Mouse (Mus musculus): Measurements from ENCODE around the gene Aldh18a1. TPM values are rescaled to one million over a fixed set of nuclear protein-coding genes. Genes with fewer than 3 reads are reported as not detected.
"Not testable (repeated sequence)": the region's sequence is repeated elsewhere in the genome, so short reads cannot be mapped to it uniquely, and the experiment has no call there.

Aldh18a1 gene
- polyA plus RNA-seq, 2 experiments: 25.6 to 26.7 TPM

DNA sequence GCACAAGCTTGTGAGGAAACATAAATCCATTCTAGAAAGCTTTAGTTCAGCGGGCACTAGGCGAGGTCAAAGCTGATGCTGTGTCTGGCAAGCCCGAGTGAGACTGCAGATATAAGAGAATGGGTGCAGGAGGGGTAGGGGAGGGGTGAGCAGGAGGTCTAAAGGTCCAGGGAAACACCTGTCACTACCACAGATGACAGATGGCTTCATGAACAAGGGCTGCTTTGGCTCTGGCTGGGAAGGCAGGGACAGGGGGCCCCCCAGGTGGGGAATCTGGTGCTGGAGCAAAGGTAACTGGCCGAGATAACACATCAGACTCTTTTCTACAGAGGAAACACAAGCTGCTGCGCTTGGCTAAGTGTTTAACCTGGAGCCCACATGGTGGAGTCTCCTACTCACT lies 12.8 kb downstream of the Aldh18a1 start:
- WGBS (ENCODE audit: insufficient replicate concordance): 70% methylated on average over 5 of the region's 5 CpGs
- Histone ChIP-seq H3K4me3 (ENCODE audit: insufficient read depth in 1 of 2, low read depth in 2 of 2, low read length in 2 of 2) (no peak overlapping the region), H3K36me3 (replicated peaks; ENCODE audit: control insufficient read depth, insufficient read depth, low read depth) (peaks cover 37% of the 10 kb centered on the region), H3K9ac (replicated peaks) (no peak overlapping the region), H3K4me1 (replicated peaks; ENCODE audit: control insufficient read depth in 2 of 2, insufficient read depth in 2 of 2, low read length in 1 of 2) (no peaks in the 10 kb centered on the region), H3K27me3 (ENCODE audit: control insufficient read depth, insufficient read depth, low read length) (no peaks in the 10 kb centered on the region), H3K27ac (no peak overlapping the region), H3K4me2 (ENCODE audit: low read depth) (no peak overlapping the region), H3K9me3 (ENCODE audit: control insufficient read depth, low read length) (no peaks in the 10 kb centered on the region)
- TF ChIP-seq CTCF (IDR thresholded peaks at IDR 0.05; ENCODE audit: low read depth) (no peak), EP300 (IDR thresholded peaks at IDR 0.05; ENCODE audit: low read depth) (no peak)
- ATAC-seq (ENCODE audit: insufficient read depth) (no peak), DNase-seq (ENCODE audit: low read depth in 3 of 3, low spot score in 3 of 3) (no peak)

DNA sequence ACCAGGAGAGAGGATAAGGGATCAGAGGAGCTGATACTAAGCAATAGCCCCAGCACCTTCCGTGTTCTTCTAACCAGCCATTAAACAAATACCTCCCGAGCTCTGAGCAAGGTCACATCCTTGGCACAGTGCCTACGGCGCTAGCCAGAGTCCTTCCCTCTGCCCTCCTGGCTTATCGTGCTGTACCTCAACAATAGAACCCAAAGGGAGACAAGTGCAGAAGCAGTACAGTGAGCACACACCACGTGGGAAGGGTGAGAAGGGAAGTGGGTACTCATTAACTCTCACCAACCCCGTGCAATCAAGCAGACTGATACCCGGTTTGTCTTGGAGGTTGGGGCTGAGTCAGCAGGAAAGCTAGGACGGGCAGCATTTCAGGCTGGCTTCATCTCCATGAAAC lies 17.5 kb downstream of the Aldh18a1 start:
- Histone ChIP-seq H3K9ac (replicated peaks) (no peak overlapping the region), H3K36me3 (replicated peaks; ENCODE audit: control insufficient read depth, insufficient read depth, low read depth) (peaks cover 61% of the 10 kb centered on the region), H3K4me3 (ENCODE audit: insufficient read depth in 1 of 2, low read depth in 2 of 2, low read length in 2 of 2) (no peak overlapping the region), H3K27me3 (ENCODE audit: control insufficient read depth, insufficient read depth, low read length) (no peaks in the 10 kb centered on the region), H3K4me2 (ENCODE audit: low read depth) (no peak overlapping the region), H3K4me1 (replicated peaks; ENCODE audit: control insufficient read depth in 2 of 2, insufficient read depth in 2 of 2, low read length in 1 of 2) (no peaks in the 10 kb centered on the region), H3K9me3 (ENCODE audit: control insufficient read depth, low read length) (no peaks in the 10 kb centered on the region), H3K27ac (no peak overlapping the region)
- DNase-seq (ENCODE audit: low read depth in 3 of 3, low spot score in 3 of 3): no peak
- TF ChIP-seq CTCF (IDR thresholded peaks at IDR 0.05; ENCODE audit: low read depth) (no peak), EP300 (IDR thresholded peaks at IDR 0.05; ENCODE audit: low read depth) (no peak)
- 75% methylated on average over 9 of the region's 9 CpGs for whole genome bisulfite sequencing (ENCODE audit: insufficient replicate concordance)
- no peak for ATAC-seq (ENCODE audit: insufficient read depth)

DNA sequence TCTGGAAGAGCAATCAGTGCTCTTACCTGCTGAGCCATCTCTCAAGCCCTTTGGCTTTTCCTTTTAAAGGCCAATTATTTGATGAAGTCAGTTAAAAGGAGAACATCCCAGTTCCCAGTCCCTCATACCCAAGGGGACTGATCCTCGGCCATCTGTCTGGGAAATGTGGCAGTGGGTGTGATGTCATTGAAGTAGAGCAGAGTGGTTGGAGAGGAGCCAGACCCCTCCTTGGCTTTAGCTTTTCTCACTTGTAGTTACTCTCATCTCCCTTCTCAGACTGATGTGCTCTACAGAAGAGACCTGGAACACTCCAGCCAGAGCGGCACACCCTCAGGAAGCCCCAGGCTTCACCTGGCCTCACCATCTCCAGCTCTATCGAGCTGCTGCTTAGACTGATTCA lies 20.6 kb downstream of the Aldh18a1 start:
- 86% methylated on average over 3 of the region's 3 CpGs for WGBS (ENCODE audit: insufficient replicate concordance)
- H3K36me3 ChIP-seq (replicated peaks; ENCODE audit: control insufficient read depth, insufficient read depth, low read depth): peaks cover 51% of the 10 kb centered on the region
- H3K4me3 ChIP-seq (ENCODE audit: insufficient read depth in 1 of 2, low read depth in 2 of 2, low read length in 2 of 2): no peak overlapping the region
- no peak overlapping the region for H3K9ac ChIP-seq (replicated peaks)
- TF ChIP-seq EP300 (IDR thresholded peaks at IDR 0.05; ENCODE audit: low read depth) (no peak), CTCF (IDR thresholded peaks at IDR 0.05; ENCODE audit: low read depth) (no peak)
- no peaks in the 10 kb centered on the region for H3K9me3 ChIP-seq (ENCODE audit: control insufficient read depth, low read length)
- no peak overlapping the region for H3K4me2 ChIP-seq (ENCODE audit: low read depth)
- DNase-seq (ENCODE audit: low read depth in 3 of 3, low spot score in 3 of 3) (no peak), ATAC-seq (ENCODE audit: insufficient read depth) (no peak)
- no peaks in the 10 kb centered on the region for H3K27me3 ChIP-seq (ENCODE audit: control insufficient read depth, insufficient read depth, low read length)
- H3K27ac ChIP-seq: no peak overlapping the region
- H3K4me1 ChIP-seq (replicated peaks; ENCODE audit: control insufficient read depth in 2 of 2, insufficient read depth in 2 of 2, low read length in 1 of 2): no peaks in the 10 kb centered on the region

DNA sequence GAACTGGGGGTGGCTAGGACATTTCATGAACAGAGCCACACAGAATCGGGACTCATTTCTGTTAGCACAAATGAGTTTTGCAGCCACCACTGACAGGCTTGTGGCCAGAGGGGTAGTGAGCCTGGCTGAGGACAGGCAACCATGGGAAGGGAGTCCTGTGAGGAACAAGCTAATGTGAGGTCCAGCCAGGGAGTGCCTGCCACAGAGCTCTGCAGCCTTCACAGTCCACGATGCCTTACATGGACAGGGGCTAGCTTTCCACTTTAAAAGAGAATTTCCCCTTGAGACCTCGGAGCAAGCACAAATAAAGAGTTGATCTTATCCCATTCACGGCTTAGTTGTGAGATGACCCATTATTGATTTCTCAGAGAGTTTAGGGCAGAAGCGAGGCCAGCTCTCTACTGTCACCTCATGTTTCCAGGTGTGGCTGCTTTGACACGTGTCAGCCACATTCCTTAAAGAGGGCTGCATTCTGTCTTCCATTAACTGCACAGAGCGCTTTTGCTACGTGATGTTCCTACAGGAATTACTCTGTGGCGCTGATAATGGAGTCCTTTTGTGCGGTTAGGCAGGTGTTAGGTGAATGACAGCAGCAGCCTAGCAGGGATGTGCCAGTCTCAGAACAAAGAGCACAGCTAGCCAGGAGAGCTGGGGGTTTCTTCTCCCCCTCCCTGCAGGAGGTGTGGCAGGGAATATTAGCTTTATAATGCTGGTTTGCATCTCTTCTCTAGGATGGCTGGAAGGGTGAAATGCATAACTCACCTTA lies 24.2 kb downstream of the Aldh18a1 start:
- no peak overlapping the region for H3K27ac ChIP-seq
- ATAC-seq (ENCODE audit: insufficient read depth): no peak
- H3K9me3 ChIP-seq (ENCODE audit: control insufficient read depth, low read length): no peaks in the 10 kb centered on the region
- no peak overlapping the region for H3K9ac ChIP-seq (replicated peaks)
- DNase-seq (ENCODE audit: low read depth in 3 of 3, low spot score in 3 of 3): no peak
- H3K4me3 ChIP-seq (ENCODE audit: insufficient read depth in 1 of 2, low read depth in 2 of 2, low read length in 2 of 2): no peak overlapping the region
- 80% methylated on average over 10 of the region's 10 CpGs for WGBS (ENCODE audit: insufficient replicate concordance)
- no peak for TF ChIP-seq CTCF (IDR thresholded peaks at IDR 0.05; ENCODE audit: low read depth)
- TF ChIP-seq EP300 (IDR thresholded peaks at IDR 0.05; ENCODE audit: low read depth): no peak
- H3K27me3 ChIP-seq (ENCODE audit: control insufficient read depth, insufficient read depth, low read length): no peaks in the 10 kb centered on the region
- H3K4me1 ChIP-seq (replicated peaks; ENCODE audit: control insufficient read depth in 2 of 2, insufficient read depth in 2 of 2, low read length in 1 of 2): no peaks in the 10 kb centered on the region
- no peak overlapping the region for H3K4me2 ChIP-seq (ENCODE audit: low read depth)
- H3K36me3 ChIP-seq (replicated peaks; ENCODE audit: control insufficient read depth, insufficient read depth, low read depth): peaks cover 35% of the 10 kb centered on the region

DNA sequence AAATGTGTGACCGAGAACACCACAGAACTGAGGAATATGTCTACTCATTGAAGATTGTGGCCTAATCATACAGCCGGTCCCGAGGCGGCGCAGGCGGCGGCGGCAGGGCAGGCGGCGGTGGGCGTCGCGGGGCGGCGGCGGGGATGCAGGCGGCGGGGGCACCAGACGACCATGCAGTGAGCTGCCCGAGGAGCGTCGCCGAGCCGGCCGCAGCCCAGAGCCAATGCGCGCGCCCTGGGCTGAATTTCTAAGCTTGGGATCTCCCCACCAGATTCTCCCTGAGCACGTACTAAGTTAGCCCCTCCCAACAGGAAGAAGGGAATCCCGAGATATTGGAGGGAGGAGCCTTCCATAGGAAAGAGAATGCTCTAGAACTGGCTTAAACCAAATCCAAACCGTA lies 26.7 kb downstream of the Aldh18a1 start:
- H3K27me3 ChIP-seq (ENCODE audit: control insufficient read depth, insufficient read depth, low read length); H3K4me2 ChIP-seq (ENCODE audit: low read depth); DNase-seq (ENCODE audit: low read depth in 3 of 3, low spot score in 3 of 3); H3K4me3 ChIP-seq (ENCODE audit: insufficient read depth in 1 of 2, low read depth in 2 of 2, low read length in 2 of 2); H3K4me1 ChIP-seq (replicated peaks; ENCODE audit: control insufficient read depth in 2 of 2, insufficient read depth in 2 of 2, low read length in 1 of 2); H3K9ac ChIP-seq (replicated peaks); H3K9me3 ChIP-seq (ENCODE audit: control insufficient read depth, low read length); H3K27ac ChIP-seq: not testable (repeated sequence)
- 0 out of 2 replicates have a peak, but pooled peaks have one; percentile 53 for ATAC-seq (ENCODE audit: insufficient read depth)
- 82% methylated on average over 13 of the region's 31 CpGs for WGBS (ENCODE audit: insufficient replicate concordance)
- peaks cover 29% of the 10 kb centered on the region for H3K36me3 ChIP-seq (replicated peaks; ENCODE audit: control insufficient read depth, insufficient read depth, low read depth)

Measured in liver, embryonic 14.5 days (tissue).